Mouse (Mus musculus) bone marrow macrophage, adult 2 months (primary cell): Measurements from ENCODE around the gene Fam81a. TPM values are rescaled to one million over a fixed set of nuclear protein-coding genes. Genes with fewer than 3 reads are reported as not detected.

Source experiments
- H3K27ac ChIP-seq: 2 replicates; pipeline ENCODE4 v1.5.1; 2012; ENCODE audit warnings: low read depth, low read length; ENCODE audit not compliant: insufficient read depth
- H3K4me1 ChIP-seq: 2 replicates; pipeline ENCODE4 v1.6.1; 2012; ENCODE audit warnings: low read length; ENCODE audit not compliant: control insufficient read depth, insufficient read depth
- H3K4me3 ChIP-seq: 2 replicates; pipeline ENCODE4 v1.5.1; 2012; ENCODE audit warnings: mild to moderate bottlenecking, low read length, moderate library complexity; ENCODE audit not compliant: insufficient read depth
- CTCF ChIP-seq: IDR thresholded peaks from 2 replicates; pipeline ENCODE4 v1.5.1; 2012; ENCODE audit warnings: low read depth, mild to moderate bottlenecking, low read length, moderate library complexity
- POLR2A ChIP-seq: IDR thresholded peaks from 2 replicates; pipeline ENCODE4 v1.6.1; 2012; ENCODE audit warnings: mild to moderate bottlenecking, low read depth, low read length, borderline replicate concordance
- polyA plus RNA-seq: library from polyadenylated mRNA; stranded (reverse); fragments of >200 nt; gene quantifications from 2 replicates; pipeline ENCODE4 v1.2.4, GENCODE M21; 2012; ENCODE audit not compliant: missing spikeins, insufficient read depth, insufficient read length

Fam81a gene
- polyA plus RNA-seq, 1 experiment: not detected

GRCm38 (mm10) chr9:70130786-70131185 lies 11.6 kb downstream of the Fam81a start:
- TF ChIP-seq CTCF: no peak
- no peak for TF ChIP-seq POLR2A
- no peak overlapping the region for H3K4me3 ChIP-seq
- H3K27ac ChIP-seq: no peak overlapping the region
- 0 out of 2 replicates have a peak, but pooled peaks cover 3% of the 10 kb centered on the region for H3K4me1 ChIP-seq

GRCm38 (mm10) chr9:70111869-70112286 lies 30.5 kb downstream of the Fam81a start:
- Histone ChIP-seq H3K4me1 (no peaks in the 10 kb centered on the region), H3K4me3 (no peak overlapping the region), H3K27ac (no peak overlapping the region)
- no peak for TF ChIP-seq POLR2A
- TF ChIP-seq CTCF: no peak

- no peak overlapping the region for H3K27ac ChIP-seq
- no peak overlapping the region for H3K4me3 ChIP-seq
- H3K4me1 ChIP-seq: no peaks in the 10 kb centered on the region
- TF ChIP-seq CTCF (no peak), POLR2A (no peak)
Measured at GRCm38 (mm10) chr9:70110871-70111270, 31.5 kb downstream of the Fam81a start.

- TF ChIP-seq CTCF (peak; percentile 47; the same call in 1 of the 2 replicates), POLR2A (no peak)
- Histone ChIP-seq H3K4me3 (no peak overlapping the region), H3K4me1 (peaks cover 2% of the 10 kb centered on the region; the same call in 1 of the 2 replicates), H3K27ac (no peak overlapping the region)
Measured at GRCm38 (mm10) chr9:70109279-70109678, 33.1 kb downstream of the Fam81a start.

GRCm38 (mm10) chr9:70108151-70108550 lies 34.2 kb downstream of the Fam81a start:
- H3K4me3 ChIP-seq: no peak overlapping the region
- TF ChIP-seq POLR2A (no peak), CTCF (no peak)
- H3K27ac ChIP-seq: no peak overlapping the region
- H3K4me1 ChIP-seq: peaks cover 2% of the 10 kb centered on the region; the same call in 1 of the 2 replicates

- TF ChIP-seq CTCF: no peak
- TF ChIP-seq POLR2A: no peak
- peaks cover 2% of the 10 kb centered on the region; the same call in 1 of the 2 replicates for H3K4me1 ChIP-seq
- no peak overlapping the region for H3K27ac ChIP-seq
- H3K4me3 ChIP-seq: no peak overlapping the region
Measured at GRCm38 (mm10) chr9:70105573-70105972, 36.8 kb downstream of the Fam81a start.

GRCm38 (mm10) chr9:70103106-70103505 lies 39.3 kb downstream of the Fam81a start:
- TF ChIP-seq POLR2A (no peak), CTCF (no peak)
- no peak overlapping the region for H3K27ac ChIP-seq
- H3K4me3 ChIP-seq: no peak overlapping the region
- peaks cover 2% of the 10 kb centered on the region; the same call in 1 of the 2 replicates for H3K4me1 ChIP-seq

- H3K27ac ChIP-seq: no peak overlapping the region
- no peak overlapping the region for H3K4me3 ChIP-seq
- TF ChIP-seq CTCF (no peak), POLR2A (no peak)
- no peaks in the 10 kb centered on the region for H3K4me1 ChIP-seq
Measured at GRCm38 (mm10) chr9:70097542-70097941, 44.8 kb downstream of the Fam81a start.

- H3K4me3 ChIP-seq: no peak overlapping the region
- H3K27ac ChIP-seq: no peak overlapping the region
- no peaks in the 10 kb centered on the region for H3K4me1 ChIP-seq
- TF ChIP-seq POLR2A (no peak), CTCF (no peak)
Measured at GRCm38 (mm10) chr9:70095016-70095415, 47.3 kb downstream of the Fam81a start.

GRCm38 (mm10) chr9:70090541-70090940 lies 51.8 kb downstream of the Fam81a start:
- TF ChIP-seq POLR2A: no peak
- no peak for TF ChIP-seq CTCF
- Histone ChIP-seq H3K27ac (no peak overlapping the region), H3K4me3 (no peak overlapping the region), H3K4me1 (no peaks in the 10 kb centered on the region)

- Histone ChIP-seq H3K4me1 (no peaks in the 10 kb centered on the region), H3K27ac (no peak overlapping the region), H3K4me3 (no peak overlapping the region)
- TF ChIP-seq CTCF (no peak), POLR2A (no peak)
Measured at GRCm38 (mm10) chr9:70088786-70089096, 53.6 kb downstream of the Fam81a start.
